Mouse (Mus musculus) ES-Bruce4 (cell line): Measurements from ENCODE around the gene Psmb2. TPM values are rescaled to one million over a fixed set of nuclear protein-coding genes. Genes with fewer than 3 reads are reported as not detected.
A peak's percentile ranks its signal among the peaks of the same experiment; 100 is the strongest.

ENCODE experiments used
- H3K27ac ChIP-seq: 2 replicates; pipeline ENCODE4 v1.5.1; 2012; ENCODE audit warnings: low read length, inconsistent platforms; ENCODE audit not compliant: insufficient read depth
- H3K27me3 ChIP-seq: 2 replicates; pipeline ENCODE4 v1.6.1; 2012; ENCODE audit warnings: mild to moderate bottlenecking, low read length, inconsistent platforms; ENCODE audit not compliant: control insufficient read depth, poor library complexity, insufficient read depth, severe bottlenecking
- H3K36me3 ChIP-seq: 2 replicates; pipeline ENCODE4 v1.6.1; 2012; ENCODE audit warnings: inconsistent platforms, mild to moderate bottlenecking, low read length, moderate library complexity; ENCODE audit not compliant: control insufficient read depth, poor library complexity, insufficient read depth, severe bottlenecking
- H3K4me1 ChIP-seq: one replicate; pipeline ENCODE4 v1.8.1; 2011; ENCODE audit warnings: low read length; ENCODE audit not compliant: control insufficient read depth, insufficient read depth
- H3K4me3 ChIP-seq: 2 replicates; pipeline ENCODE4 v1.5.1; 2011; ENCODE audit warnings: low read depth, mild to moderate bottlenecking, low read length
- H3K9ac ChIP-seq: 2 replicates; pipeline ENCODE4 v1.6.1; 2012; ENCODE audit warnings: low read depth, mild to moderate bottlenecking, inconsistent platforms; ENCODE audit not compliant: poor library complexity, severe bottlenecking
- H3K9me3 ChIP-seq: replicated peaks from 2 replicates; pipeline ENCODE4 v1.6.1; 2012; ENCODE audit warnings: mild to moderate bottlenecking, low read length, inconsistent platforms; ENCODE audit not compliant: control insufficient read depth, poor library complexity, insufficient read depth, severe bottlenecking
- CTCF ChIP-seq: IDR thresholded peaks from one replicate; pipeline ENCODE4 v1.8.1; 2011; ENCODE audit warnings: low read depth, low read length
- EP300 ChIP-seq: IDR thresholded peaks from 2 replicates; pipeline ENCODE4 v1.6.1; 2011; ENCODE audit warnings: low read depth, low read length; ENCODE audit not compliant: insufficient read depth
- POLR2A ChIP-seq: IDR thresholded peaks from one replicate; pipeline ENCODE4 v1.8.1; 2011; ENCODE audit warnings: low read length; ENCODE audit not compliant: insufficient read depth
- polyA plus RNA-seq: library from polyadenylated mRNA; stranded (reverse); fragments of >200 nt; gene quantifications from 2 replicates; pipeline ENCODE4 v1.2.4, GENCODE M21; 2011; ENCODE audit warnings: low read depth; ENCODE audit not compliant: missing spikeins, insufficient read depth, insufficient read length

Gene Psmb2
- 339 and 375 TPM in 2 replicates for polyA plus RNA-seq

DNA sequence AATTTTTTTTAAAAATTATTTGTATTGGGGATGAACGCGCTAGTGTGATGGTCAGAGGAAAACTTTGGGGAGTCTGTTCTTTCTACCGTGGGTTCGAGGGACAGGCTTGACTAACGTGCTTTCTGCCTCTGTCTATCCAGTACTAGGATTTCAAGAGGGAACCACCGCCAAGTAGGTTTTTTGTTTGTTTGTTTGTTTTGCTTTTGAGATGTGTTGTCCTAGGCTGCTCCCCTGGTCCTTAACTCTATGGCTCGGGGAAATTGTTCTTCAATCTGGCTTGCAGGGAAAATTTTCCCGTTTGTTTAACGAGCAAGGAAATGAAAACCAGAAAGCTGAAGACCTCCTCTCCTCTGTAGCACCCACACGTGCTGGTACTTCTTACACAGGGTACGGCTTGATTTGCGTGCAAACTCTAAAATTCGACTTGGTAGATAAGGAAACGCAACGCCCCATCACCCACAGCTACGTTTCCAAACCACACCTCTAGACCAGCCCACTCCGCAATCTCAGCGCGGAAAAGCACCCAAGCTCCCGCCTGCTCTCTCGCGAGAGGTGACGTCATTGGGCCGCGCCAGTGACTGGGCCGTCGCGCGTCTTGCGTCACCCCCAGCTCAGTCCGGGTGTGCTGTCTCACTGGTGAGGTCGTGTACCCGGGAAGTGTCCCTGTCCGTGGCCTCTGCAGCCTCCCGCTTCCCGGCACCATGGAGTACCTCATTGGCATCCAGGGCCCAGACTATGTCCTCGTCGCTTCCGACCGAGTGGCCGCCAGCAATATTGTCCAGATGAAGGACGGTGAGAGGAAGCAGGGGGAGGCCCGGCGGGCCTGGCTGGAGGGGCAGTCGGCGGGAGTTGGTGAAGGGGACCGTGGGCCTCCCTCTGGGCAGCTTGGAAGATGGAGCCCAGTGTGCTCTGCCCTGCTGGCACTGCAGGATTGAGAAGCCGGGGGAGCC lies at the start of gene Psmb2:
Gene Psmb2 (plus strand): TSS at position 577 of the 950 bp plus-strand sequence.
- H3K27me3 ChIP-seq, result no peaks in the 10 kb centered on the region
- no peaks in the 10 kb centered on the region for H3K36me3 ChIP-seq
- 0 out of 2 replicates have a peak within 1 kb of the TSS, but pooled peaks have one; percentile 6 for H3K27ac ChIP-seq
- H3K4me1 ChIP-seq, result no peaks in the 10 kb centered on the region
- peak; percentile 71; the same call in 1 of the 2 replicates for TF ChIP-seq EP300
- no peak for TF ChIP-seq CTCF
- TF ChIP-seq POLR2A, result peak; percentile 82
- H3K4me3 ChIP-seq, result peak within 1 kb of the TSS; percentile 71
- no peaks in the 10 kb centered on the region for H3K9me3 ChIP-seq
- H3K9ac ChIP-seq, result peak within 1 kb of the TSS; percentile 91

DNA sequence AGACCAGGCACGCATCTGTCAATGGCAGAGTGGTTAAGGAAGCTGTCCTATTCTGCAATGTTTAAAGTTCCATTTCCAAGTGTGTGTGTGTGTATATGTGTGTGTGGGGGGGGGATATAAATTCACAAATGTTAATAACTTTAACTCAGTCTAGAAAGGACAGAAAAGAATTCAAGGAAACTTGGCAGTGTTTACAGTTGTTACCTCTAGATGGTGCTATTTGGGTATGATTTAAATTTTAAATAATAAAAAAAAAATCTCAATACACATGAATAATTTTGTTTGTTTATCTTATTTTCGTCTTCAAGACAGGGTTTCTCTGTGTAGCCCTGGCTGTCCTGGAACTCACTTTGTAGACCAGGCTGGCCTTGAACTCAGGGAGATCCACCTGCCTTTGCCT lies 45.5 kb upstream of the Psmb2 start:
- Histone ChIP-seq H3K27ac (no peak overlapping the region), H3K4me1 (peaks cover 2% of the 10 kb centered on the region), H3K36me3 (no peaks in the 10 kb centered on the region), H3K9me3 (no peaks in the 10 kb centered on the region), H3K4me3 (no peak overlapping the region), H3K9ac (no peak overlapping the region), H3K27me3 (no peaks in the 10 kb centered on the region)
- no peak for TF ChIP-seq EP300
- TF ChIP-seq POLR2A, result no peak
- no peak for TF ChIP-seq CTCF

DNA sequence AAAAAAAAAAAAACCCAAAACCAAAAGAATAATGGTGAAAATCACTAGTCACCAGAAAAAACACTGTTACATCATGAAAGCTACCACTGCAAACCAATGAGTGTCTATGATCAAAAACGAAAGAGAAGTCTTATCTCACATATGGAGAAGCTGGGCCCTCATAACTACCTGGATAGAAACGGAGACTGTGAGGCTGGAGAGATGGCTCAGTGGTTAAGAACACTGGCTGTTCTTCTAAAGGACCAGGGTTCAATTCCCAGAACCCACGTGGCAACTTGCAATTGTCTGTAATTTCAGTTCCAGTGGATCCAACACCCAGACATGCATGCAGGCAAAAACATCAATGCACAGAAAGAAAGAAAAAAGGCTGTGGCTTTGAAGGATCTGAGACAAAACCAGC lies 44.8 kb upstream of the Psmb2 start:
- Histone ChIP-seq H3K9ac (no peak overlapping the region), H3K27ac (no peak overlapping the region), H3K27me3 (no peaks in the 10 kb centered on the region), H3K9me3 (no peaks in the 10 kb centered on the region), H3K4me3 (no peak overlapping the region), H3K36me3 (no peaks in the 10 kb centered on the region), H3K4me1 (no peaks in the 10 kb centered on the region)
- TF ChIP-seq CTCF, result no peak
- no peak for TF ChIP-seq POLR2A
- TF ChIP-seq EP300, result no peak

DNA sequence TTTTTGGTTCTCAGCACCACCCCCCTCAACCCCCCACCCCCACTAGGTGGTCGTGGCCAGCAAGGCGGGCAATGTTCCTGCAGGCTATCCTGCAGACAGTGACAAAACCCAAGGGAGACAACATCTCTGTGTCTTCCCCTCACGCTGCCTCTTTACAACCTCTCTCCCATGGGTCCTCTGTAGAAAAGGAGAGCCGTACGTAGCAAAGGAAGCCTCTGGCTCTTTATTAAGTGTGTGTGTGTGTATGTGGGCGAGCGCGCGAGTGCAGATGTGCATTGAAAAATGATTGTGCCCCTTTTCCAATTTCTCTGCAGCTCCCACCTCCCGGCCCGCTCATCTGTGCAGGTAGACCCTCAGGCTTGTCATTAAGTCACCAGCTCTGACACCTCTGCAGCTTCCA lies 41.1 kb upstream of the Psmb2 start:
- H3K27ac ChIP-seq, result no peak overlapping the region
- H3K9ac ChIP-seq, result no peak overlapping the region
- no peaks in the 10 kb centered on the region for H3K9me3 ChIP-seq
- H3K27me3 ChIP-seq, result no peaks in the 10 kb centered on the region
- H3K36me3 ChIP-seq, result no peaks in the 10 kb centered on the region
- no peak overlapping the region for H3K4me3 ChIP-seq
- H3K4me1 ChIP-seq, result no peaks in the 10 kb centered on the region
- TF ChIP-seq EP300 (no peak), CTCF (no peak), POLR2A (no peak)

DNA sequence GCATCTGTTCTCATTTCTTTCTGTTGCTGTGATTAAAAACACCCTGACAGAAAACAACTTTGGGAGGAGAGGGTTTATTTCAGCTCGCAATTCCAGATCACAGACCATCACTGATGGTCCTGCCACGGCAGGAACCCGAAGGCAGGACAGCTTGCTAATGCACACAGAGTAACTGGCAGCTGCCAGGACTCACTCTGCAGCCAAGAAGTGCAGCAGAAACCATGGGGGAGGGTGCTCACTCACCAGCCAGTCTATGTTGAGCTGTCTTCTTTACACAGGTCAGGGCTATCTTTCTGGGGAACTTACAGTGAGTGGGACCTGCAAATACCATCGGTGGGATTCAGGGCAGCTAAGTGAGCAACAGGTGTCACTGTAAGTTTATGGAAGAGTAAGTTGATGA lies 40.0 kb upstream of the Psmb2 start:
- no peaks in the 10 kb centered on the region for H3K4me1 ChIP-seq
- no peak overlapping the region for H3K27ac ChIP-seq
- no peak overlapping the region for H3K4me3 ChIP-seq
- H3K27me3 ChIP-seq, result no peaks in the 10 kb centered on the region
- H3K36me3 ChIP-seq, result no peaks in the 10 kb centered on the region
- H3K9ac ChIP-seq, result no peak overlapping the region
- no peaks in the 10 kb centered on the region for H3K9me3 ChIP-seq
- TF ChIP-seq POLR2A (no peak), CTCF (no peak), EP300 (no peak)

DNA sequence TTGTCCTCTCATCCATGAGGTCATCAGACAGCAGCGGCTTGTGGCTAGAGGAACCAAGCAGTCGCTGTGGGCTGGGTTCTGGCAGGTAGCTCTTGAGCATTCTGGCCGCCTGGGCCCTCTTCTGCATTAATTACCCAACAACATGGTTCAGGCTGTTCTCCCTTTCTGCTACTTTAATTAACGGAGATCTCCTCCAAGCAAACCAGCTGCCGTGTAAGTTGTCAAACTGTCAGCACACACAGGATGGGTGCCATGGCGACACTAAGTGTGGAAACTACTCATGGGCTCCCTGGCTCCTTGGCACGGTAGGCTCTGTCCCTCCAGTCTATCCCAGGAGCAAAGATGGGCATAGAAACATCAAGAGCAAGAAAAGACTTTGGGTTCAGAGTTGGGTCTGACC lies 38.1 kb upstream of the Psmb2 start:
- Histone ChIP-seq H3K4me1 (no peaks in the 10 kb centered on the region), H3K9ac (no peak overlapping the region), H3K4me3 (no peak overlapping the region), H3K9me3 (no peaks in the 10 kb centered on the region), H3K36me3 (no peaks in the 10 kb centered on the region), H3K27me3 (no peaks in the 10 kb centered on the region), H3K27ac (no peak overlapping the region)
- TF ChIP-seq EP300 (no peak), POLR2A (no peak), CTCF (no peak)
